8 mouse cellular contexts compared by ENCODE assay signal in genomic region chr7:63985696-63986406, GRCm38 (mm10). TPM values are rescaled to one million over a fixed set of nuclear protein-coding genes. Genes with fewer than 3 reads are reported as not detected.
DNase-seq lines count a peak whose midpoint lies in the region; ATAC-seq and TF ChIP-seq lines count a peak whose summit lies in the region.
"Had no signal": no experiment of that assay in that cellular context is flagged by ENCODE, and none has a peak within 500 bp of the region (broad histone marks: within the 10 kb centered on the region; RNA-seq: fewer than 3 reads in every experiment).

No protein-coding gene starts in this region.

- no peaks in the 10 kb centered on the region for H3K36me3 ChIP-seq in hindbrain, embryonic 12.5 days
- no peaks in the 10 kb centered on the region for H3K36me3 ChIP-seq in midbrain, postnatal 0 days (ENCODE audit: insufficient read depth, low read length)
- H3K36me3 ChIP-seq: heart, embryonic 13.5 days had no signal

- H3K4me1 ChIP-seq in hindbrain, embryonic 12.5 days = peaks cover 17% of the 10 kb centered on the region
- H3K4me1 ChIP-seq in midbrain, postnatal 0 days (ENCODE audit: insufficient read depth, low read length) = peaks cover 9% of the 10 kb centered on the region

- no peak for TF ChIP-seq CTCF in midbrain, postnatal 0 days (IDR thresholded peaks at IDR 0.05)

- ATAC-seq in activated CD4-positive, CD25-positive, alpha-beta regulatory T cell, adult 4 months = peak; percentile 40
- peak; percentile 39 for ATAC-seq in hindbrain, embryonic 12.5 days (ENCODE audit: low FRiP score)
- peak; percentile 52 for ATAC-seq in midbrain, postnatal 0 days (ENCODE audit: low FRiP score)

- no peaks in the 10 kb centered on the region for H3K27me3 ChIP-seq in hindbrain, embryonic 12.5 days
- no peaks in the 10 kb centered on the region for H3K27me3 ChIP-seq in midbrain, postnatal 0 days (ENCODE audit: insufficient read depth, low read length)

- 0 out of 2 replicates have a peak, but pooled peaks cover 2% of the 10 kb centered on the region for H3K9me3 ChIP-seq in hindbrain, embryonic 12.5 days (replicated peaks)
- H3K9me3 ChIP-seq in midbrain, postnatal 0 days (ENCODE audit: low read length) = no peaks in the 10 kb centered on the region
- H3K9me3 ChIP-seq: heart, embryonic 13.5 days had no signal

- H3K4me2 ChIP-seq in hindbrain, embryonic 12.5 days (replicated peaks) = peak overlapping the region; percentile 11; the same call in 1 of the 2 replicates
- H3K4me2 ChIP-seq in midbrain, postnatal 0 days (ENCODE audit: low read depth, low read length, poor library complexity, severe bottlenecking) = no peak overlapping the region
- H3K4me2 ChIP-seq: heart, embryonic 13.5 days had no signal

- DNase-seq in CD4-positive, CD25-positive, alpha-beta regulatory T cell, adult 2 months (ENCODE audit: low read depth, low spot score) = peak; percentile 70
- no peak for DNase-seq in midbrain, postnatal 0 days (ENCODE audit: low spot score)
- DNase-seq in lung, postnatal 36 days = no peak
- no peak for DNase-seq in spleen, adult 18-20 months
- DNase-seq in left cerebral cortex, adult 9 months (ENCODE audit: low spot score in 2 of 2) = no peak

- no peak overlapping the region for H3K4me3 ChIP-seq in hindbrain, embryonic 12.5 days
- no peak overlapping the region for H3K4me3 ChIP-seq in midbrain, postnatal 0 days (ENCODE audit: low read depth, low read length)
- H3K4me3 ChIP-seq: heart, embryonic 13.5 days had no signal

- 63% methylated on average over 9 of the region's 9 CpGs for WGBS in hindbrain, embryonic 12.5 days
- 59% methylated on average over 9 of the region's 9 CpGs for WGBS in midbrain, postnatal 0 days

- H3K9ac ChIP-seq in hindbrain, embryonic 12.5 days = peak overlapping the region; percentile 43; the same call in 1 of the 2 replicates
- H3K9ac ChIP-seq in midbrain, postnatal 0 days (replicated peaks; ENCODE audit: low read length, poor library complexity, severe bottlenecking) = no peak overlapping the region; the same call in 1 of the 2 replicates
- H3K9ac ChIP-seq: heart, embryonic 13.5 days had no signal

- peak overlapping the region; percentile 85 for H3K27ac ChIP-seq in hindbrain, embryonic 12.5 days
- peak overlapping the region; percentile 79 for H3K27ac ChIP-seq in midbrain, postnatal 0 days (ENCODE audit: low read depth, low read length)
- H3K27ac ChIP-seq: heart, embryonic 13.5 days had no signal

RNA-seq across cellular contexts. Expression of gene Klf13, which starts 47.1 kb away (rescaled TPM):
- 100 to 1,000 TPM; 153 to 178 TPM for polyA plus RNA-seq in activated CD4-positive, CD25-positive, alpha-beta regulatory T cell, adult 4 months (2017; shearing (Covaris generic))
- 28.1 and 30.1 TPM in 2 replicates for polyA plus RNA-seq in hindbrain, embryonic 12.5 days (2016; fragmentation: Nextera tagmentation; extraction: Ambion mirVana)
- total RNA-seq in midbrain, postnatal 0 days (2014; rRNA removed) = 26.6 and 26.7 TPM in 2 replicates
- 19.7 and 21.5 TPM in 2 replicates for polyA plus RNA-seq in midbrain, postnatal 0 days (2015; fragmentation: Nextera tagmentation; extraction: Ambion mirVana)
